Mouse (Mus musculus): ENCODE measurements around the gene Dlx4.

Gene Dlx4

GRCm38 (mm10) chr11:95102161-95102904 lies 43.7 kb downstream of the Dlx4 start:
- no peak for DNase-seq (ENCODE audit: low spot score)

- DNase-seq (ENCODE audit: low spot score): no peak
These were observed 44.8 kb downstream of the Dlx4 start for GRCm38 (mm10) chr11:95101071-95101788.

- DNase-seq (ENCODE audit: low spot score): no peak
These were observed 45.7 kb downstream of the Dlx4 start for GRCm38 (mm10) chr11:95100393-95100792.

GRCm38 (mm10) chr11:95098346-95099095 lies 47.5 kb downstream of the Dlx4 start:
- DNase-seq (ENCODE audit: low spot score): no peak

- DNase-seq (ENCODE audit: low spot score): no peak
These were observed 48.2 kb downstream of the Dlx4 start for GRCm38 (mm10) chr11:95097889-95098288.

GRCm38 (mm10) chr11:95096608-95097373 lies 49.3 kb downstream of the Dlx4 start:
- DNase-seq (ENCODE audit: low spot score): no peak

- DNase-seq (ENCODE audit: low spot score): no peak
These were observed 50.5 kb downstream of the Dlx4 start for GRCm38 (mm10) chr11:95095596-95095995.

GRCm38 (mm10) chr11:95093077-95093476 lies 53.0 kb downstream of the Dlx4 start:
- DNase-seq (ENCODE audit: low spot score): no peak
